Mouse (Mus musculus) gastrocnemius, adult 2 months (tissue): ENCODE data around the gene Fcamr. TPM values are rescaled to one million over a fixed set of nuclear protein-coding genes. Genes with fewer than 3 reads are reported as not detected.

Source experiments
- DNase-seq: peaks from one replicate; pipeline ENCODE4 v3.0.0; 2022
- H3K27ac ChIP-seq: fragments of 200-600 bp; 2 replicates; pipeline ENCODE4 v1.8.1; 2022; ENCODE audit warnings: mild to moderate bottlenecking
- H3K4me3 ChIP-seq: fragments of 200-600 bp; 2 replicates; pipeline ENCODE4 v1.8.1; 2022; ENCODE audit warnings: mild to moderate bottlenecking, moderate library complexity
- CTCF ChIP-seq: fragments of 200-600 bp; IDR thresholded peaks from 2 replicates; pipeline ENCODE4 v1.8.1; 2022; ENCODE audit warnings: antibody characterized with exemption, mild to moderate bottlenecking, moderate library complexity
- intact Hi-C: fragments of 180-260 bp; cut with DNase I; formaldehyde crosslinking; loops from one replicate; pipeline ENCODE4 v1.15.1; 2025
- total RNA-seq, 2 experiments: library from RNA; stranded (reverse); gene quantifications; 2 replicates each; pipeline ENCODE4 v1.2.3; 2021

Fcamr gene
- total RNA-seq, 2 experiments from 2014 or later, result 0.14 TPM; not detected in 1

GRCm38 (mm10) chr1:130820316-130821148, 19.8 kb downstream of the Fcamr start:
- Histone ChIP-seq H3K27ac (no peak overlapping the region), H3K4me3 (no peak overlapping the region)
- no peak for DNase-seq
- intact Hi-C loops, result no loop called here
- no peak for TF ChIP-seq CTCF

- intact Hi-C loops, result no loop called here
- Histone ChIP-seq H3K27ac (no peak overlapping the region), H3K4me3 (no peak overlapping the region)
- no peak for TF ChIP-seq CTCF
- DNase-seq, result no peak
These were observed 20.4 kb downstream of the Fcamr start for GRCm38 (mm10) chr1:130821149-130821471.

GRCm38 (mm10) chr1:130821911-130822625, 21.4 kb downstream of the Fcamr start:
- Histone ChIP-seq H3K4me3 (no peak overlapping the region), H3K27ac (no peak overlapping the region)
- no peak for TF ChIP-seq CTCF
- no peak for DNase-seq
- intact Hi-C loops, result no loop called here

- Histone ChIP-seq H3K27ac (no peak within 1 kb of the TSS), H3K4me3 (no peak within 1 kb of the TSS)
- intact Hi-C loops, result no loop called here
- DNase-seq, result no peak
- no peak for TF ChIP-seq CTCF
These were observed 25.7 kb downstream of the Fcamr start, which contains the start of gene Pigr for GRCm38 (mm10) chr1:130826448-130826847. Pigr (plus strand) TSS chr1:130826684.

- Histone ChIP-seq H3K27ac (no peak overlapping the region), H3K4me3 (no peak overlapping the region)
- TF ChIP-seq CTCF, result no peak
- intact Hi-C loops, result no loop called here
- DNase-seq, result no peak
These were observed 28.0 kb downstream of the Fcamr start for GRCm38 (mm10) chr1:130828656-130829055.

- Histone ChIP-seq H3K4me3 (no peak overlapping the region), H3K27ac (no peak overlapping the region)
- intact Hi-C loops, result no loop called here
- no peak for DNase-seq
- TF ChIP-seq CTCF, result no peak
These were observed 29.5 kb downstream of the Fcamr start for GRCm38 (mm10) chr1:130829906-130830830.

- Histone ChIP-seq H3K4me3 (no peak overlapping the region), H3K27ac (no peak overlapping the region)
- TF ChIP-seq CTCF, result no peak
- intact Hi-C loops, result no loop called here
- DNase-seq, result no peak
These were observed 31.8 kb downstream of the Fcamr start for GRCm38 (mm10) chr1:130832230-130833149.

- DNase-seq, result no peak
- Histone ChIP-seq H3K27ac (no peak overlapping the region), H3K4me3 (no peak overlapping the region)
- intact Hi-C loops, result no loop called here
- TF ChIP-seq CTCF, result no peak
These were observed 34.6 kb downstream of the Fcamr start for GRCm38 (mm10) chr1:130835161-130835936.

GRCm38 (mm10) chr1:130838288-130838687, 37.6 kb downstream of the Fcamr start:
- no peak for DNase-seq
- intact Hi-C loops, result no loop called here
- H3K27ac ChIP-seq, result no peak overlapping the region
- no peak overlapping the region for H3K4me3 ChIP-seq
- TF ChIP-seq CTCF, result peak; percentile 20

GRCm38 (mm10) chr1:130840599-130841379, 40.1 kb downstream of the Fcamr start:
- no peak for DNase-seq
- no peak overlapping the region for H3K27ac ChIP-seq
- intact Hi-C loops, result no loop called here
- no peak for TF ChIP-seq CTCF
- H3K4me3 ChIP-seq, result no peak overlapping the region

GRCm38 (mm10) chr1:130841621-130842020, 40.9 kb downstream of the Fcamr start:
- intact Hi-C loops, result no loop called here
- Histone ChIP-seq H3K4me3 (no peak overlapping the region), H3K27ac (no peak overlapping the region)
- DNase-seq, result no peak
- TF ChIP-seq CTCF, result no peak
